Mouse (Mus musculus): ENCODE results near the gene Tsfm. TPM values are rescaled to one million over a fixed set of nuclear protein-coding genes. Genes with fewer than 3 reads are reported as not detected.

Gene Tsfm
- polyA plus RNA-seq, 1 experiment from 2014 or later: 61.0 TPM

GRCm38 (mm10) chr10:127059968-127060916 is 29.6 kb upstream of the Tsfm start, which contains the start of gene March9:
March9 (minus strand) TSS chr10:127060184.
- Histone ChIP-seq H3K9me3 (ENCODE audit: control insufficient read depth, low read length) (no peaks in the 10 kb centered on the region), H3K4me1 (ENCODE audit: control insufficient read depth, insufficient read depth, low read length) (peaks cover 13% of the 10 kb centered on the region), H3K4me3 (ENCODE audit: low read depth, low read length) (peak within 1 kb of the TSS; percentile 83), H3K4me2 (ENCODE audit: low read depth, low read length) (peak within 1 kb of the TSS; percentile 96), H3K9ac (ENCODE audit: low read depth, low read length) (peak within 1 kb of the TSS; percentile 89), H3K27me3 (replicated peaks; ENCODE audit: control insufficient read depth, insufficient read depth, low read length) (peaks cover 14% of the 10 kb centered on the region; the same call in 1 of the 2 replicates), H3K27ac (replicated peaks; ENCODE audit: low read depth, low read length) (peak within 1 kb of the TSS; percentile 58), H3K36me3 (ENCODE audit: control insufficient read depth, insufficient read depth, low read length) (peaks cover 31% of the 10 kb centered on the region)
- 1% methylated on average over 35 of the region's 72 CpGs for WGBS
- peak; percentile 39 for ATAC-seq (ENCODE audit: low read depth)
- peak; percentile 93 for DNase-seq (ENCODE audit: low spot score)

GRCm38 (mm10) chr10:127059174-127059967 is 28.7 kb upstream of the Tsfm start:
- Histone ChIP-seq H3K9me3 (ENCODE audit: control insufficient read depth, low read length) (no peaks in the 10 kb centered on the region), H3K36me3 (ENCODE audit: control insufficient read depth, insufficient read depth, low read length) (peaks cover 25% of the 10 kb centered on the region), H3K27me3 (replicated peaks; ENCODE audit: control insufficient read depth, insufficient read depth, low read length) (peaks cover 14% of the 10 kb centered on the region; the same call in 1 of the 2 replicates), H3K4me1 (ENCODE audit: control insufficient read depth, insufficient read depth, low read length) (peaks cover 7% of the 10 kb centered on the region; the same call in 1 of the 2 replicates), H3K9ac (ENCODE audit: low read depth, low read length) (peak overlapping the region; percentile 89), H3K27ac (replicated peaks; ENCODE audit: low read depth, low read length) (peak overlapping the region; percentile 58), H3K4me2 (ENCODE audit: low read depth, low read length) (peak overlapping the region; percentile 96), H3K4me3 (ENCODE audit: low read depth, low read length) (peak overlapping the region; percentile 83)
- DNase-seq (ENCODE audit: low spot score) (no peak), ATAC-seq (ENCODE audit: low read depth) (no peak; the same call in 1 of the 2 replicates)
- 0% methylated on average over 6 of the region's 92 CpGs for WGBS

- ATAC-seq (ENCODE audit: low read depth): no peak; the same call in 1 of the 2 replicates
- no peak for DNase-seq (ENCODE audit: low spot score)
- Histone ChIP-seq H3K27ac (replicated peaks; ENCODE audit: low read depth, low read length) (no peak overlapping the region), H3K4me1 (ENCODE audit: control insufficient read depth, insufficient read depth, low read length) (peaks cover 7% of the 10 kb centered on the region; the same call in 1 of the 2 replicates), H3K9ac (ENCODE audit: low read depth, low read length) (peak overlapping the region; percentile 89), H3K36me3 (ENCODE audit: control insufficient read depth, insufficient read depth, low read length) (peaks cover 25% of the 10 kb centered on the region), H3K27me3 (replicated peaks; ENCODE audit: control insufficient read depth, insufficient read depth, low read length) (peaks cover 14% of the 10 kb centered on the region; the same call in 1 of the 2 replicates), H3K4me3 (ENCODE audit: low read depth, low read length) (peak overlapping the region; percentile 83), H3K9me3 (ENCODE audit: control insufficient read depth, low read length) (no peaks in the 10 kb centered on the region), H3K4me2 (ENCODE audit: low read depth, low read length) (peak overlapping the region; percentile 96)
- WGBS: 6% methylated on average over 8 of the region's 8 CpGs
These were observed 28.1 kb upstream of the Tsfm start for GRCm38 (mm10) chr10:127058708-127059107.

GRCm38 (mm10) chr10:127058161-127058560 is 27.5 kb upstream of the Tsfm start:
- Histone ChIP-seq H3K27ac (replicated peaks; ENCODE audit: low read depth, low read length) (no peak overlapping the region), H3K9me3 (ENCODE audit: control insufficient read depth, low read length) (no peaks in the 10 kb centered on the region), H3K9ac (ENCODE audit: low read depth, low read length) (no peak overlapping the region), H3K4me2 (ENCODE audit: low read depth, low read length) (peak overlapping the region; percentile 96), H3K4me3 (ENCODE audit: low read depth, low read length) (peak overlapping the region; percentile 83), H3K4me1 (ENCODE audit: control insufficient read depth, insufficient read depth, low read length) (peaks cover 7% of the 10 kb centered on the region; the same call in 1 of the 2 replicates), H3K27me3 (replicated peaks; ENCODE audit: control insufficient read depth, insufficient read depth, low read length) (peaks cover 14% of the 10 kb centered on the region; the same call in 1 of the 2 replicates), H3K36me3 (ENCODE audit: control insufficient read depth, insufficient read depth, low read length) (peaks cover 25% of the 10 kb centered on the region)
- DNase-seq (ENCODE audit: low spot score) (peak; percentile 82), ATAC-seq (ENCODE audit: low read depth) (peak; percentile 35)
- WGBS: under 1% methylated on average over 9 of the region's 9 CpGs

- no peak overlapping the region for H3K4me2 ChIP-seq (ENCODE audit: low read depth, low read length)
- H3K27me3 ChIP-seq (replicated peaks; ENCODE audit: control insufficient read depth, insufficient read depth, low read length): peaks cover 21% of the 10 kb centered on the region
- DNase-seq (ENCODE audit: low spot score) (no peak), ATAC-seq (ENCODE audit: low read depth) (no peak)
- H3K4me3 ChIP-seq (ENCODE audit: low read depth, low read length): no peak overlapping the region
- WGBS: 78% methylated on average over 19 of the region's 20 CpGs
- peaks cover 25% of the 10 kb centered on the region for H3K36me3 ChIP-seq (ENCODE audit: control insufficient read depth, insufficient read depth, low read length)
- no peak overlapping the region for H3K9ac ChIP-seq (ENCODE audit: low read depth, low read length)
- no peak overlapping the region for H3K27ac ChIP-seq (replicated peaks; ENCODE audit: low read depth, low read length)
- peaks cover 4% of the 10 kb centered on the region; the same call in 1 of the 2 replicates for H3K4me1 ChIP-seq (ENCODE audit: control insufficient read depth, insufficient read depth, low read length)
- no peaks in the 10 kb centered on the region for H3K9me3 ChIP-seq (ENCODE audit: control insufficient read depth, low read length)
These were observed 25.9 kb upstream of the Tsfm start for GRCm38 (mm10) chr10:127056490-127056889.

GRCm38 (mm10) chr10:127055406-127055805 is 24.8 kb upstream of the Tsfm start:
- H3K4me1 ChIP-seq (ENCODE audit: control insufficient read depth, insufficient read depth, low read length): peaks cover 4% of the 10 kb centered on the region; the same call in 1 of the 2 replicates
- no peaks in the 10 kb centered on the region for H3K9me3 ChIP-seq (ENCODE audit: control insufficient read depth, low read length)
- ATAC-seq (ENCODE audit: low read depth) (no peak), DNase-seq (ENCODE audit: low spot score) (no peak)
- peaks cover 25% of the 10 kb centered on the region for H3K36me3 ChIP-seq (ENCODE audit: control insufficient read depth, insufficient read depth, low read length)
- H3K27me3 ChIP-seq (replicated peaks; ENCODE audit: control insufficient read depth, insufficient read depth, low read length): peaks cover 25% of the 10 kb centered on the region
- no peak overlapping the region for H3K9ac ChIP-seq (ENCODE audit: low read depth, low read length)
- H3K4me2 ChIP-seq (ENCODE audit: low read depth, low read length): no peak overlapping the region
- H3K27ac ChIP-seq (replicated peaks; ENCODE audit: low read depth, low read length): no peak overlapping the region
- 88% methylated on average over 8 of the region's 8 CpGs for WGBS
- H3K4me3 ChIP-seq (ENCODE audit: low read depth, low read length): no peak overlapping the region

GRCm38 (mm10) chr10:127054646-127055045 is 24.0 kb upstream of the Tsfm start:
- no peak overlapping the region for H3K4me2 ChIP-seq (ENCODE audit: low read depth, low read length)
- DNase-seq (ENCODE audit: low spot score) (no peak), ATAC-seq (ENCODE audit: low read depth) (no peak)
- H3K27ac ChIP-seq (replicated peaks; ENCODE audit: low read depth, low read length): no peak overlapping the region
- peaks cover 4% of the 10 kb centered on the region; the same call in 1 of the 2 replicates for H3K4me1 ChIP-seq (ENCODE audit: control insufficient read depth, insufficient read depth, low read length)
- H3K36me3 ChIP-seq (ENCODE audit: control insufficient read depth, insufficient read depth, low read length): peaks cover 25% of the 10 kb centered on the region
- H3K9ac ChIP-seq (ENCODE audit: low read depth, low read length): no peak overlapping the region
- no peak overlapping the region for H3K4me3 ChIP-seq (ENCODE audit: low read depth, low read length)
- WGBS: 59% methylated on average over 4 of the region's 4 CpGs
- H3K27me3 ChIP-seq (replicated peaks; ENCODE audit: control insufficient read depth, insufficient read depth, low read length): peaks cover 30% of the 10 kb centered on the region
- no peaks in the 10 kb centered on the region for H3K9me3 ChIP-seq (ENCODE audit: control insufficient read depth, low read length)

- Histone ChIP-seq H3K4me3 (ENCODE audit: low read depth, low read length) (no peak overlapping the region), H3K4me2 (ENCODE audit: low read depth, low read length) (no peak overlapping the region), H3K36me3 (ENCODE audit: control insufficient read depth, insufficient read depth, low read length) (peaks cover 1% of the 10 kb centered on the region; the same call in 1 of the 2 replicates), H3K27ac (replicated peaks; ENCODE audit: low read depth, low read length) (no peak overlapping the region), H3K4me1 (ENCODE audit: control insufficient read depth, insufficient read depth, low read length) (no peaks in the 10 kb centered on the region), H3K9me3 (ENCODE audit: control insufficient read depth, low read length) (no peaks in the 10 kb centered on the region), H3K27me3 (replicated peaks; ENCODE audit: control insufficient read depth, insufficient read depth, low read length) (peaks cover 50% of the 10 kb centered on the region), H3K9ac (ENCODE audit: low read depth, low read length) (no peak overlapping the region)
- 18% methylated on average over 9 of the region's 10 CpGs for WGBS
- ATAC-seq (ENCODE audit: low read depth) (no peak), DNase-seq (ENCODE audit: low spot score) (no peak)
These were observed 19.5 kb upstream of the Tsfm start for GRCm38 (mm10) chr10:127050119-127050474.
